Mouse (Mus musculus) embryo, embryonic 11 days (tissue): ENCODE results near the gene Phf13.

Source experiments
- DNase-seq: peaks from one replicate; pipeline ENCODE4 v3.0.0-alpha.2; 2015

Gene Phf13

GRCm38 (mm10) chr4:151988342-151989109, 7.5 kb downstream of the Phf13 start, which contains the start of gene Thap3:
Gene Thap3, minus strand, starts transcription at chr4:151988997.
- DNase-seq = peak; percentile 88

DNA sequence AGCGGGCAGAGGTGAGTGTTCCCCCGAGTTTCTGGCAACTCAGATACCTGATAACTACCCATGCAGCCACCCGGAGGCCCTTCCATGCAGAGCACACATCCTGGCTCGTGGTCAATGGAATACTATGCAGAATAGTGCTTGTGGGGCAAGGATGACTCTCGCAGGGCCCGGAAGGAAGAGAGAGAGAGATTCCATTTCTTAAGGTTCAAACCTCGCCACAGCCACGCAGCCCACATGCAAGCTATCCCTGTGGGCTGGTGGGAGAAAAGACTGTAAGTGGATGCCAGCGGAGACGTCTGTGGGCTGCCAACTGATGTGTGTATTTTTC, 8.1 kb downstream of the Phf13 start:
- no peak for DNase-seq

DNA sequence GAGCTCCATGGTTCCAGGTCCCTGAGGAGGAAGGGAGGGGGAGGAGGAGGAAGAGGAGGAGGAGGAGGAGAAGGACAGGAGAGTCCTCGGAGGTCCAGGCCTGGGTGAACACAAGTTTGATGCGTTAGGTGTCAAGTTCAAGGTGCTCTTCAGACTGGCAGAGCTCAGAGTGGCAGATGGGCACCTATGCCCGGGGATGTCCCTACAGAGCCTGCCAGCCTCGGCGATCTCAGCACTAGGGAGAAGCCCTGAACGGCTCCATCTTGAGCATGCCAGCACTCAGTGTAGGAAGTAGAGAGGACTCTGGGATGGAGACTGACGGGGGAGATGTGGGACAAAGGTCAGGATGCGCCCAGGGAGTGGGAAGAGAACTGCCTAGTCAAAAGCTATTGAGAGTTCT, 9.4 kb downstream of the Phf13 start:
- DNase-seq = no peak

GRCm38 (mm10) chr4:151985886-151986285, 10.2 kb downstream of the Phf13 start:
- DNase-seq = no peak

DNA sequence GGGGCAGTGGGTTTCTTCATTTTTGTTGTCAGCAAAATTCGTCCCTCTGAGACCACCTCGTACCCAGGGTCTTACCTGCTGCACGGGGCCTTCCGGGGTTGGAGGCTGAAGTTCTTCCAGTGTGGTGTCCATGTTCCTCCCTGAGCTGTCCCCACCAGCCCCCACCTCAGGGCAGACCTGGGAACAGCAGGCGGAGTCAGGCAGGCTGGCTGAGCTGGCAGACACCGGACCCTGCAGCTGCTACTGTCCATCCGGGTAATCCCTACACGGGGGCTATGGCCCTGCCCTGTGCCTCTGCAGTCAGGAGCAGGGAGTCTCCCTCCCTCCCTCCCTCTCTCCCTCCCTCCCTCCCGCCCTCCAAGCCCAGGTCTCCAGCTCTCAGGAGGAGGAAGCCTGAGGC, 12.5 kb downstream of the Phf13 start:
- peak; percentile 45 for DNase-seq

- no peak for DNase-seq
Measured at GRCm38 (mm10) chr4:151983043-151983442, 13.0 kb downstream of the Phf13 start.

DNA sequence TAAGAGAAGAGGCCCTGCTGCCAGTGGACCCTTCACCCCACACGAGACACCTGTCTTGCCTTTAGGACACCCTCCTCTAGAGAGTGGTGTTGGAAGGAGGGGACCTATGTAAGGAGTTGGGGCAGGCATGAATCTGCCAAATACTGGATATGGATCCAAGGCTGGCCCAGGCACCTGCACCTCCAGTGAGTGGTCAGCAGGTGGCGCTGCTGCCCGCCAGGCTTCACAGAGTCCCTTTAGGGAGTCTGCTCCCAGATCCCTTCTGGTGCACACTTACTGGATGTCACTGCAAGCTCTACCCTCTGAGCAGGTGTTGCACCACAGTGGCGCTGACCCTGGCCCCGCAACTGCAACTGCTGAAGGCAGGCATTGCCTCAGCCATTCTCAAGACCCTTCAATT, 14.7 kb downstream of the Phf13 start:
- DNase-seq = peak; percentile 81

DNA sequence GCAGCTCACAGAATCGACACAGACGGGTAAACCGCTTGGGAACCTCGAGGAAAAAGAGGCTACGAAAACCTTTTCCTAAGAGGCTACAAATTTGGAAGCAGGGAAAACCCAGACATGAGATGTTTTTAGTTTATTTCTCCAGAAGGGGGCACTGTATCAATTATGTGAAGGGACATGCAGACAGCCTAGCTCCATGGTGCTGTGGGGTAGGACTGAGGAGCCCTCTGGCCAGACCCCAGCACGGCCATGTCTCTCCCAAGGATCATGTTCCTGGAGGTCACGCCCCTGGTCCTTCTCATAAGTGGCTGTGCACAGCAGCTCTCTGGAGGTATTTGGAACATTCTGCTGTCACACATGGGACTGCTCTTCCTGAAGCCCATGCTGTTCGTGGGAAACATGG, 15.4 kb downstream of the Phf13 start:
- peak; percentile 47 for DNase-seq

- DNase-seq = peak; percentile 85
Measured at GRCm38 (mm10) chr4:151977748-151978147, 18.3 kb downstream of the Phf13 start.

DNA sequence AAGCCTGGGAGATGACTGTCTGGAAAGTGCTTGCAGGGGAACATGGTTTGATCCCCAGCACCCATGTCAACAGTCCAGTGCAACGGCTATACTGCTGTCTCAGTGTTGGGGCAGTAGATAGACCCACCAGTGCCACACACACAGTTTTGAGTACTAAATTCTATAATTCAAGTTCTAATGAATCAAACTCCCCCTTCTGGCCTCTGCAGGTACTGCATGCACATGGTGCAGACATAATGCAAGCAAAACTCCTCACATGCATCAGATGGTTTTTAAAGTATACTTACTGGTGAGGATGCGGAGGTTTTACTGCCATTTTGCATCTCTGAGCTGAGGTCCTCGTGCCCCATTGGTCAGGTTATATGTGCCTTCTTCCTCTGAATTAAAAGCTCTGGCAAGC, 20.6 kb downstream of the Phf13 start:
- peak; percentile 56 for DNase-seq

GRCm38 (mm10) chr4:151972221-151972967, 23.7 kb downstream of the Phf13 start:
- peak; percentile 58 for DNase-seq

- DNase-seq = no peak
Measured at GRCm38 (mm10) chr4:151968204-151968921, 27.7 kb downstream of the Phf13 start.

- no peak for DNase-seq
Measured at GRCm38 (mm10) chr4:151962817-151963216, 33.2 kb downstream of the Phf13 start.

GRCm38 (mm10) chr4:151960513-151960854, 35.6 kb downstream of the Phf13 start:
- no peak for DNase-seq

DNA sequence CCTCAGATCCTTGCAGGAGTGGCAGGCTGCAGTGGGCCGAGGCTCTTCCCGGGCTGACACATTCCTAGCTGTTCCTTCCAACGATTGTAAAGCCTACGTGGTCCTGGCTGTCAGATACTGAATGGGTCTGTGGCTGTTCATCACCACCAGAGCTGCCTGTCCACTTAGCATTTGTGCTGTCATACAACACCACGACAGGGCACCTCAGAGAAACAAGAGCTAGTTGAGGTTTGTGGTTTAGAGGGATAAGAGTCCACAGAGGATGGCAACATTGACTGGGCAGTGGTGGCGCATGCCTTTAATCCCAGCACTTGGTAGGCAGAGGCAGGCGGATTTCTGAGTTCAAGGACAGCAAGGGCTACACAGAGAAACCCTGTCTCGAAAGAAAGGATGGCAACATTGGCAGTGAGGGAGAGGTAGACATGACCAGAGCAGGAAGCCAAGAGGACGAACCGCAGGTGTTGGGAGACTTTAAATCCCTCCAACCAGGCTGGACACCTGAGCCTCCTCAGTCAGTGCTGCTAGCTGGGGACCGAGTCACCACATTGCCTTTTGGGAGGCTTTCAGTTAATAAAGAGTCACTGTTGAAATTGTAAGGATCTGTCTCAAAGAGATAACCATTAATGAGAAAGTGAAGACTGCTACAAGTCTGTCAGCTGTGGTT, 36.1 kb downstream of the Phf13 start:
- no peak for DNase-seq

GRCm38 (mm10) chr4:151957584-151958315, 38.3 kb downstream of the Phf13 start:
- no peak for DNase-seq

DNA sequence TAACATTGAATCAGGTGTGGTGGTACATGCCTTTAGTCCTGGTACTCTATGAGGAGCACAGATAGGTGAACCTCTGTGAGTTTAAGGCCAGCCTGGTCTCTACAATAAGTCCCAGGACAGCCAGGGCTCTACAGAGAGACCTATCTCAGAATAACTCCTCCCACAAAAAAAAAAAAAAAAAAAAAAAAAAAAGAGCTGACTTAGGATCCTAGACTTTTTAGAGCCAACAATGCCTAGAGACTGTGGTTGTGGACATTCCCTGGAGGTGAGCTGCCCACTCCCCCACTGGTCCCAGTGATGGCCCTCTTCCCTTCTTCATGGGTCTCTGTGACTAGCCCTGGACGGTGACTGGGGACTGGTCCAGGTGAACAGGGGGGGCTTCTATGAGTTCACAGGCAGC, 40.3 kb downstream of the Phf13 start:
- no peak for DNase-seq

- DNase-seq = no peak
Measured at GRCm38 (mm10) chr4:151953209-151953608, 42.8 kb downstream of the Phf13 start.

GRCm38 (mm10) chr4:151948497-151949471, 47.3 kb downstream of the Phf13 start:
- DNase-seq = no peak

DNA sequence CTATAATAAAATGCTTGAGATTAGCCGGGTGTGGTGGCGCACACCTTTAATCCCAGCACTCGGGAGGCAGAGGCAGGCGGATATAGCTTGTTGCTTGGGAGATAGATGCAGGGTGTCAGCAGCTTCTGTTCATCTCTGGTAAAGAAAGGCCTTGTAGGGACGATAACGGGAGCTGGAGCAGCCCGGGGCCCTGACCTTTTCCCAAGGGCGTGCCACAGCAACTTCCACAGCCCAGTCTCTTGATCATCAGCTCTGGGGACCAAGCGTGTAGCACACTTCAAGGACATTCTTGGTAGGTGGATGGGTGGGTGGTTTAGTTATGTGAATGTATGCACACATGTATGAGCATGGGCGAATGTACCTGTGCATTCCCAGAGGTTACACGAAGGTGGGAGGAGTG, 49.8 kb downstream of the Phf13 start:
- no peak for DNase-seq
